Mouse (Mus musculus): Measurements from ENCODE around the gene Tll2.

GRCm38 (mm10) chr19:41119924-41120323 lies 86.7 kb downstream of the Tll2 start:
- TF ChIP-seq CTCF (IDR thresholded peaks at IDR 0.05; ENCODE audit: low read depth): no peak
- no peak for TF ChIP-seq EP300 (IDR thresholded peaks at IDR 0.05; ENCODE audit: low read depth)
